Mouse (Mus musculus): ENCODE measurements around the gene Ssh2.

Ssh2 gene

GRCm38 (mm10) chr11:77501971-77502370, 285.9 kb downstream of the Ssh2 start:
- no peak for DNase-seq (ENCODE audit: extremely low read depth, insufficient read length, low spot score)

GRCm38 (mm10) chr11:77502481-77502880, 286.4 kb downstream of the Ssh2 start:
- DNase-seq (ENCODE audit: extremely low read depth, insufficient read length, low spot score) = no peak

- no peak for DNase-seq (ENCODE audit: extremely low read depth, insufficient read length, low spot score)
Measured at GRCm38 (mm10) chr11:77503511-77503910, 287.4 kb downstream of the Ssh2 start.

- DNase-seq (ENCODE audit: extremely low read depth, insufficient read length, low spot score) = no peak
Measured at GRCm38 (mm10) chr11:77504377-77504776, 288.3 kb downstream of the Ssh2 start.

- no peak for DNase-seq (ENCODE audit: extremely low read depth, insufficient read length, low spot score)
Measured at GRCm38 (mm10) chr11:77505291-77505980, 289.3 kb downstream of the Ssh2 start.

- DNase-seq (ENCODE audit: extremely low read depth, insufficient read length, low spot score) = no peak
Measured at GRCm38 (mm10) chr11:77506273-77506672, 290.2 kb downstream of the Ssh2 start.

DNA sequence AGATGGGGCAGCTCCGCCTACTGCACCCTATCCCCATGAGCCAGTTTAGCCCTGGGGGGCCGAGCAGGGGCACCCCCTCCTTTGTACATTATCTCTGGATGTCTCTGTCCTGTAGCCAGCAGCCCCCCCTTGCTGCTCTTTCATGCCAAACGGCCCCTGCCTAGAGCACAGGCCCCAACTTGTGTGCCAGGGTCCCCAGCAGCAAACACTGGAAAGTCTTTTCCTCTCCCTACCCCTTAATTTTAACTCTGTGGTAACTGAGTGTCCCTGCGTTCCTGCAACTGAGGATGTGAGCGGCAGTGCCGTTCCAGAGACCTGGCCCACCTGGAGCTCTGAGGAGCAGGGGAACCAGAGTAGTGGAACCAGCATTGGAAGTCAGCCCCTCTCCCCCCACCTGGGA, 290.9 kb downstream of the Ssh2 start:
- no peak for DNase-seq (ENCODE audit: extremely low read depth, insufficient read length, low spot score)

GRCm38 (mm10) chr11:77507426-77507825, 291.3 kb downstream of the Ssh2 start:
- no peak for DNase-seq (ENCODE audit: extremely low read depth, insufficient read length, low spot score)

DNA sequence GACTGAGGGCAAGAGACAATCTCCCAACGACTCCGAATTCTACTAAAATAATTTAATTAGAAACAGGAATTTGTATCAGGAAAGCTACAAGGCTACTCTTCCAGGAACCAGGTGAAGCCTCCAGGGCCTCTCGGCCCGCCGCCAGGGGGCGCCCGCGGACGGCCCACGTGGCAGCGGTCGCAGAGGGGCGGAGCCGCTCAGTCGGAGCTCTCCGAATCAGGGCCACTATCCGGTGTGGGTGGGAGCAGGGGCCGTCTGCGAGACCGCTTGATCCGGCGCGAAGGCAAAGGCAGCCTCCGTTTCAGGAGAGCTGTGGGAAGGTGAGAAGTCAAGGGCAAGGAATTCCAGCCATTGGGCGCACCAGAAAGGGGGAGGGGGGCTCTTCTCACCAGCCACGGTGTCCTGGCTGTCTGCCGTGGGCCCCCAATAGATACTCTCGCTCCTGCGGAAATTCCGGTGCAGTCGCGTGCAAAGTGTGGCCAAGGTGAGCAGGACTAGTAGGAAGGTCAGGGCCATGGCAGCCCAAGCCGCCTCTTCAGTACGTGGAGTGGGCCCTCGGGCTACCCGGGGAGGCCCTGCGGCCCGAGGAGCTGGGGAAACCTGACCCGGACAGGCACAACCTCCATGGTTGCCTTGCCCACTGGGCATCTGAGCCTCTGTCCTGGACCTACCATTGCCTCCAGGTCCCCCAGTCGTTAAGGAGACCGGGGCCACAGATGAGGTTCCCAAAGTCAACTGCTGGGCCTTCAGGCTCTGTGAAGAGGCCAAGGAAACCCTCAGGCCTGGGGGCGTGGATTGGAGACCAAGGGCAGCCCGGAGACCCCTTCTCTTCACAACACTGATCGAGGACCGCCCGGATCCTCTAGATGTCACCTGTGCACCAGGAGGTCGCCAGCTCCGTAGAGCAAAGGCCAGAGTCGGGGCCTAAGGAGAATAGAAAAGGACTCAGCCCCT, 292.3 kb downstream of the Ssh2 start:
- peak; percentile 78 for DNase-seq (ENCODE audit: extremely low read depth, insufficient read length, low spot score)
